Mouse (Mus musculus): ENCODE measurements around the gene Ttll11. TPM values are rescaled to one million over a fixed set of nuclear protein-coding genes. Genes with fewer than 3 reads are reported as not detected.

Ttll11 gene
- polyA plus RNA-seq (2012; rRNA removed) (2.5 and 2.8 TPM in 2 replicates), polyA plus RNA-seq (2014; fragmentation: Nextera tagmentation; extraction: Ambion mirVana) (1.2 and 1.7 TPM in 2 replicates)

DNA sequence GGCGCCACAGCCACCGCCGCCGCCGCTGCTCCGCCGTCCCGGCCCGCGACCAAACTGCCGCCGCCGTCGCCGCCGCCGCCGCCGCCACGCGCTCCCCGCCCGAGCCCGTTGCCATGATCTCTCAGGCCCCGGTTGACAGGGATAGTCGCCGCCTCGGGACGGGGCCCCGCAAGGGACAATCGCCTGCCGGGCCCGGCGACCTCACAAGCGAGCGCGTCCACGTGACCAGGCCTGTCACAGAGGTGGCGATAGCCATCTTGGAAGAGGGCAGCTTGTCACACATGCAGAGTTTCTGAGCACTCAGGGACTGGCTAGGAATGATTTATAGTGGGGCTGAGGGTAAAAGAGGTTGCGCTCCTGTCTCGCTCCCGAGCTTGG lies at the start of gene Ttll11:
Gene Ttll11 (minus strand): TSS at position 270 of the 378 bp plus-strand sequence.
- peak within 1 kb of the TSS; percentile 83 for H3K9ac ChIP-seq (ENCODE audit: low read depth, low read length, severe bottlenecking)
- no peaks in the 10 kb centered on the region for H3K9me3 ChIP-seq (ENCODE audit: control insufficient read depth, low read length)
- DNase-seq (ENCODE audit: low spot score) (peak; percentile 83), ATAC-seq (ENCODE audit: low FRiP score, low read depth) (peak; percentile 89)
- H3K27me3 ChIP-seq (ENCODE audit: control insufficient read depth, insufficient read depth, low read length), result no peaks in the 10 kb centered on the region
- peak within 1 kb of the TSS; percentile 48; the same call in 1 of the 2 replicates for H3K27ac ChIP-seq (replicated peaks; ENCODE audit: low read depth, low read length)
- 0 out of 2 replicates have a peak, but pooled peaks cover 12% of the 10 kb centered on the region for H3K4me1 ChIP-seq (ENCODE audit: control insufficient read depth, insufficient read depth, low read length)
- H3K4me2 ChIP-seq (replicated peaks; ENCODE audit: low read depth, low read length, severe bottlenecking), result peak within 1 kb of the TSS; percentile 96
- WGBS, result under 1% methylated on average over 36 of the region's 42 CpGs
- TF ChIP-seq POLR2A (IDR thresholded peaks at IDR 0.05; ENCODE audit: borderline replicate concordance, extremely low read depth, insufficient read depth, insufficient read length), result 0 out of 2 replicates have a peak, but pooled peaks have one; percentile 34
- H3K4me3 ChIP-seq (replicated peaks; ENCODE audit: low read length), result peak within 1 kb of the TSS; percentile 77
- H3K36me3 ChIP-seq (ENCODE audit: control insufficient read depth, insufficient read depth, low read length), result no peaks in the 10 kb centered on the region

DNA sequence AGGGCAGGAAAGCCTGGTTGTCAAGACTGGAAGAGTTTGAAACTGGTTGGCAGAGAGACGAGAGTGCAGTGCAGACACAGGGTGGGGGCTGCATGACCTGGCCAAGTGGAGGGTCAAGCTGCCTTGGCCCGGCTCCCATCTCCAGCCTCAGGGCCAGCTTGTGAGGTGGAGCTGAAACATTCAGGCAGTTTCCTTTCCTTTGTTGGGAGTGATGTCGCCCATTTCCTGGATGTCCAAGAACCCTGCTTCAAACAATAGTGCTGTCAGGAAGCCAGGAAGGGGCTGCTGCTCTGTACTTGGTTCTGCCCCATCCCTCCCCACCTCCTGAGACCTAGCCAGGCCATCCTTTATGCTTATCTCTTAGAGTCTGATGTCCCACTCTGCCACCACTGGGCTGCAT lies 43.6 kb upstream of the Ttll11 start:
- DNase-seq (ENCODE audit: low spot score), result no peak

DNA sequence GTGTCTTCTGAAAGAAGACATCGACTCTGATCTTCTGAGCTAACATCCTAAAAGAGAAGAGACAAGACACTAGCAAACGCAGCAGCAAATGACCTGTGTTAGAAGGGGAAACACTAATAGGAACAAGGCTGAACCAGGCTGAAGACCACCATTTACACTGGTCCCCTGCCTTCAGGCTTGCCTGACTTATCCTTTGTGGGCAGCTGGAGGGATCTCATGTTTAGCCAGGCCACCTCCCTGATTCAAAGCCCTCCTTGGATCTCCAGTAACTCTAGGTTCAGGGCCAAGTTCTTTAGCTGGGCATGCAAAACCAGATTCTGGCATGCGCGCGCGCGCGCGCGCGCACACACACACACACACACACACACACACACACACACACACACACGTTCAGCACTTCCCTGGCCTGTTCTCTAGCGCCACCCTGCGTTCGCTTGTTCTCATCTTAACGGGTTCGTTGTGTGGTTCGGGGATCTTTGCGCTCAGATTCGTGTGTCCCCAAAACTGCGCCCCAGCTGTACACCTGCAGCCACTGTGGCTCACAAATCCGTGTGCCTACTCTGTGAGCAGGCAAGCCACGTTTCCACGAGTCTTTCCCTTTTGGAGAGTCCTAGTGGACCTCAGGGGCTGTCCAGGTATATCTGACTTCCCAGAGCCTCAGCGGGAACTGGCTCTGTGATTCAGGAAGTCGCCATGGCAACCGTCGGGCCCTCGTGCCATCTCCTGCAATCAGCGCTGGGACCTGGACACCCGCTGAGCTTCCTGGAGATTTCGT lies 41.9 kb upstream of the Ttll11 start:
- DNase-seq (ENCODE audit: low spot score) (peak; percentile 75), ATAC-seq (ENCODE audit: low FRiP score, low read depth) (no peak; the same call in 1 of the 2 replicates)
- TF ChIP-seq POLR2A (IDR thresholded peaks at IDR 0.05; ENCODE audit: borderline replicate concordance, extremely low read depth, insufficient read depth, insufficient read length), result no peak
- no peaks in the 10 kb centered on the region for H3K36me3 ChIP-seq (ENCODE audit: control insufficient read depth, insufficient read depth, low read length)
- H3K27ac ChIP-seq (replicated peaks; ENCODE audit: low read depth, low read length), result no peak overlapping the region
- H3K27me3 ChIP-seq (ENCODE audit: control insufficient read depth, insufficient read depth, low read length), result no peaks in the 10 kb centered on the region
- peak overlapping the region; percentile 50 for H3K4me2 ChIP-seq (replicated peaks; ENCODE audit: low read depth, low read length, severe bottlenecking)
- H3K4me3 ChIP-seq (replicated peaks; ENCODE audit: low read length), result peak overlapping the region; percentile 25
- peak overlapping the region; percentile 40; the same call in 1 of the 2 replicates for H3K9ac ChIP-seq (ENCODE audit: low read depth, low read length, severe bottlenecking)
- WGBS, result 11% methylated on average over 30 of the region's 32 CpGs
- H3K9me3 ChIP-seq (ENCODE audit: control insufficient read depth, low read length), result no peaks in the 10 kb centered on the region
- H3K4me1 ChIP-seq (ENCODE audit: control insufficient read depth, insufficient read depth, low read length), result no peaks in the 10 kb centered on the region; the same call in 1 of the 2 replicates

More for the DNA sequence above, 43.6 kb upstream of the Ttll11 start:
- no peaks in the 10 kb centered on the region for H3K36me3 ChIP-seq (ENCODE audit: control insufficient read depth, insufficient read depth, low read length)
- no peak overlapping the region for H3K4me3 ChIP-seq (replicated peaks; ENCODE audit: low read length)
- H3K4me2 ChIP-seq (replicated peaks; ENCODE audit: low read depth, low read length, severe bottlenecking), result no peak overlapping the region
- 67% methylated on average over 3 of the region's 3 CpGs for WGBS
- no peaks in the 10 kb centered on the region for H3K9me3 ChIP-seq (ENCODE audit: control insufficient read depth, low read length)
- no peak overlapping the region for H3K27ac ChIP-seq (replicated peaks; ENCODE audit: low read depth, low read length)
- ATAC-seq (ENCODE audit: low FRiP score, low read depth), result no peak
- no peaks in the 10 kb centered on the region; the same call in 1 of the 2 replicates for H3K4me1 ChIP-seq (ENCODE audit: control insufficient read depth, insufficient read depth, low read length)
- H3K27me3 ChIP-seq (ENCODE audit: control insufficient read depth, insufficient read depth, low read length), result no peaks in the 10 kb centered on the region
- no peak overlapping the region for H3K9ac ChIP-seq (ENCODE audit: low read depth, low read length, severe bottlenecking)
- no peak for TF ChIP-seq POLR2A (IDR thresholded peaks at IDR 0.05; ENCODE audit: borderline replicate concordance, extremely low read depth, insufficient read depth, insufficient read length)

GRCm38 (mm10) chr2:36013010-36013409 lies 33.3 kb upstream of the Ttll11 start:
- DNase-seq (ENCODE audit: low spot score) (no peak), ATAC-seq (ENCODE audit: low FRiP score, low read depth) (no peak)
- H3K9ac ChIP-seq (ENCODE audit: low read depth, low read length, severe bottlenecking), result no peak overlapping the region
- peaks cover 19% of the 10 kb centered on the region for H3K27me3 ChIP-seq (ENCODE audit: control insufficient read depth, insufficient read depth, low read length)
- 0 out of 2 replicates have a peak, but pooled peaks cover 2% of the 10 kb centered on the region for H3K4me1 ChIP-seq (ENCODE audit: control insufficient read depth, insufficient read depth, low read length)
- H3K4me2 ChIP-seq (replicated peaks; ENCODE audit: low read depth, low read length, severe bottlenecking), result no peak overlapping the region
- H3K27ac ChIP-seq (replicated peaks; ENCODE audit: low read depth, low read length), result no peak overlapping the region
- WGBS, result 63% methylated on average over 12 of the region's 12 CpGs
- H3K9me3 ChIP-seq (ENCODE audit: control insufficient read depth, low read length), result no peaks in the 10 kb centered on the region
- H3K4me3 ChIP-seq (replicated peaks; ENCODE audit: low read length), result no peak overlapping the region
- TF ChIP-seq POLR2A (IDR thresholded peaks at IDR 0.05; ENCODE audit: borderline replicate concordance, extremely low read depth, insufficient read depth, insufficient read length), result no peak
- no peaks in the 10 kb centered on the region for H3K36me3 ChIP-seq (ENCODE audit: control insufficient read depth, insufficient read depth, low read length)

GRCm38 (mm10) chr2:36011331-36011825 lies 31.7 kb upstream of the Ttll11 start:
- Histone ChIP-seq H3K4me3 (replicated peaks; ENCODE audit: low read length) (peak overlapping the region; percentile 44), H3K27ac (replicated peaks; ENCODE audit: low read depth, low read length) (no peak overlapping the region), H3K4me1 (ENCODE audit: control insufficient read depth, insufficient read depth, low read length) (0 out of 2 replicates have a peak, but pooled peaks cover 2% of the 10 kb centered on the region), H3K9ac (ENCODE audit: low read depth, low read length, severe bottlenecking) (peak overlapping the region; percentile 45), H3K36me3 (ENCODE audit: control insufficient read depth, insufficient read depth, low read length) (no peaks in the 10 kb centered on the region), H3K27me3 (ENCODE audit: control insufficient read depth, insufficient read depth, low read length) (peaks cover 19% of the 10 kb centered on the region), H3K4me2 (replicated peaks; ENCODE audit: low read depth, low read length, severe bottlenecking) (peak overlapping the region; percentile 79), H3K9me3 (ENCODE audit: control insufficient read depth, low read length) (no peaks in the 10 kb centered on the region)
- 1% methylated on average over 28 of the region's 44 CpGs for WGBS
- no peak for TF ChIP-seq POLR2A (IDR thresholded peaks at IDR 0.05; ENCODE audit: borderline replicate concordance, extremely low read depth, insufficient read depth, insufficient read length)
- DNase-seq (ENCODE audit: low spot score) (no peak), ATAC-seq (ENCODE audit: low FRiP score, low read depth) (no peak)
